Mouse (Mus musculus) liver, postnatal 0 days (tissue): Measurements from ENCODE around the gene Fam71b. TPM values are rescaled to one million over a fixed set of nuclear protein-coding genes. Genes with fewer than 3 reads are reported as not detected.

Source experiments
- ATAC-seq: fragments of 200-750 bp; cut with Nextera tagmentation; 2 replicates; pipeline ENCODE4 v1.8.0; 2017; ENCODE audit warnings: mild to moderate bottlenecking, moderate library complexity
- DNase-seq: peaks from one replicate; pipeline ENCODE4 v3.0.0-alpha.2; 2016
- H3K27ac ChIP-seq: fragments of 300-500 bp; sonication (generic); 2 replicates; pipeline ENCODE4 v1.5.1; 2014; ENCODE audit warnings: antibody characterized with exemption, moderate library complexity, mild to moderate bottlenecking, low read depth
- H3K27me3 ChIP-seq: fragments of 300-500 bp; sonication (generic); 2 replicates; pipeline ENCODE4 v1.6.1; 2014; ENCODE audit warnings: low read length, control low read depth, mixed read lengths; ENCODE audit not compliant: insufficient read depth
- H3K36me3 ChIP-seq: fragments of 300-500 bp; sonication (generic); replicated peaks from 2 replicates; pipeline ENCODE4 v1.6.1; 2014; ENCODE audit warnings: mild to moderate bottlenecking, control low read depth, low read length, moderate library complexity, mixed read lengths; ENCODE audit not compliant: insufficient read depth
- H3K4me1 ChIP-seq: fragments of 300-500 bp; sonication (generic); 2 replicates; pipeline ENCODE4 v1.6.1; 2014; ENCODE audit warnings: antibody characterized with exemption, mild to moderate bottlenecking, control low read depth; ENCODE audit not compliant: insufficient read depth
- H3K4me2 ChIP-seq: fragments of 300-500 bp; sonication (generic); 2 replicates; pipeline ENCODE4 v1.6.1; 2014; ENCODE audit warnings: low read depth, mild to moderate bottlenecking, low read length, moderate library complexity, mixed read lengths
- H3K4me3 ChIP-seq: fragments of 300-500 bp; sonication (generic); 2 replicates; pipeline ENCODE4 v1.5.1; 2014; ENCODE audit warnings: low read depth, low read length
- H3K9ac ChIP-seq: fragments of 300-500 bp; sonication (generic); replicated peaks from 2 replicates; pipeline ENCODE4 v1.6.1; 2014; ENCODE audit warnings: mild to moderate bottlenecking, moderate library complexity
- H3K9me3 ChIP-seq: fragments of 300-500 bp; sonication (generic); 2 replicates; pipeline ENCODE4 v1.6.1; 2016; ENCODE audit warnings: mild to moderate bottlenecking, control low read depth, low read length, mixed read lengths
- CTCF ChIP-seq: sonication (generic); IDR thresholded peaks from 2 replicates; pipeline ENCODE4 v1.5.1; 2016; ENCODE audit warnings: antibody characterized with exemption, low read depth
- EP300 ChIP-seq: IDR thresholded peaks from 2 replicates; pipeline ENCODE4 v1.6.1; 2016; ENCODE audit warnings: antibody characterized with exemption, low read depth, mild to moderate bottlenecking
- WGBS: fragments of 180-500 bp; shearing (Covaris S2); extraction: QIAGEN DNeasy Blood & Tissue Kit; methylation state at CpG from one replicate; pipeline ENCODE4 v1.1.7; 2014; ENCODE audit not compliant: insufficient replicate concordance; 5-methylcytosine and 5-hydroxymethylcytosine counted together
- polyA plus RNA-seq: library from polyadenylated mRNA; unstranded; fragments of >200 nt; fragmentation: Nextera tagmentation; extraction: Ambion mirVana; gene quantifications from 2 replicates; pipeline ENCODE4 v1.2.1, GENCODE M21; 2015

Gene Fam71b
- polyA plus RNA-seq, 1 experiment from 2014 or later: not detected

- ATAC-seq (no peak), DNase-seq (no peak)
- no peak overlapping the region for H3K9ac ChIP-seq
- no peaks in the 10 kb centered on the region for H3K27me3 ChIP-seq
- no peak overlapping the region for H3K4me3 ChIP-seq
- TF ChIP-seq EP300 (peak; percentile 74), CTCF (no peak)
- H3K4me2 ChIP-seq: peak overlapping the region; percentile 62
- H3K9me3 ChIP-seq: no peaks in the 10 kb centered on the region
- H3K27ac ChIP-seq: 0 out of 2 replicates have a peak overlapping the region, but pooled peaks have one; percentile 9
- peaks cover 10% of the 10 kb centered on the region for H3K36me3 ChIP-seq
- H3K4me1 ChIP-seq: peaks cover 9% of the 10 kb centered on the region
These were observed 39.0 kb downstream of the Fam71b start for GRCm38 (mm10) chr11:46435363-46435762.

GRCm38 (mm10) chr11:46436760-46437458, 40.5 kb downstream of the Fam71b start, which contains the start of gene Med7:
TSS of gene Med7 (plus strand) at chr11:46436925.
- H3K4me2 ChIP-seq: peak within 1 kb of the TSS; percentile 87
- peak; percentile 98 for ATAC-seq
- no peaks in the 10 kb centered on the region for H3K27me3 ChIP-seq
- peak within 1 kb of the TSS; percentile 100 for H3K27ac ChIP-seq
- peak within 1 kb of the TSS; percentile 100 for H3K9ac ChIP-seq
- TF ChIP-seq CTCF (no peak), EP300 (no peak)
- DNase-seq: peak; percentile 93
- peaks cover 9% of the 10 kb centered on the region for H3K4me1 ChIP-seq
- no peaks in the 10 kb centered on the region for H3K9me3 ChIP-seq
- WGBS: under 1% methylated on average over 58 of the region's 59 CpGs
- H3K36me3 ChIP-seq: peaks cover 18% of the 10 kb centered on the region
- peak within 1 kb of the TSS; percentile 100 for H3K4me3 ChIP-seq

GRCm38 (mm10) chr11:46437459-46438000, 41.2 kb downstream of the Fam71b start:
- H3K9ac ChIP-seq: peak overlapping the region; percentile 100
- no peak for DNase-seq
- peak overlapping the region; percentile 100 for H3K27ac ChIP-seq
- ATAC-seq: peak; percentile 26
- TF ChIP-seq CTCF (no peak), EP300 (no peak)
- no peaks in the 10 kb centered on the region for H3K9me3 ChIP-seq
- WGBS: under 1% methylated on average over 23 of the region's 23 CpGs
- H3K4me1 ChIP-seq: peaks cover 9% of the 10 kb centered on the region
- H3K27me3 ChIP-seq: no peaks in the 10 kb centered on the region
- peak overlapping the region; percentile 87 for H3K4me2 ChIP-seq
- H3K36me3 ChIP-seq: peaks cover 19% of the 10 kb centered on the region
- peak overlapping the region; percentile 100 for H3K4me3 ChIP-seq

- Histone ChIP-seq H3K9ac (no peak overlapping the region), H3K4me3 (peak overlapping the region; percentile 100; the same call in 1 of the 2 replicates), H3K4me1 (peaks cover 9% of the 10 kb centered on the region), H3K27me3 (no peaks in the 10 kb centered on the region), H3K9me3 (no peaks in the 10 kb centered on the region), H3K4me2 (peak overlapping the region; percentile 42), H3K27ac (no peak overlapping the region), H3K36me3 (peaks cover 27% of the 10 kb centered on the region)
- DNase-seq: no peak
- ATAC-seq: no peak
- 57% methylated on average over 5 of the region's 5 CpGs for WGBS
- no peak for TF ChIP-seq CTCF
- TF ChIP-seq EP300: no peak
These were observed 42.7 kb downstream of the Fam71b start for GRCm38 (mm10) chr11:46439005-46439543.

- H3K9me3 ChIP-seq: no peaks in the 10 kb centered on the region
- ATAC-seq (peak; percentile 43), DNase-seq (no peak)
- H3K36me3 ChIP-seq: peaks cover 27% of the 10 kb centered on the region
- 35% methylated on average over 1 of the region's 1 CpGs for WGBS
- no peak overlapping the region for H3K4me2 ChIP-seq
- no peak overlapping the region for H3K9ac ChIP-seq
- no peak overlapping the region for H3K4me3 ChIP-seq
- H3K4me1 ChIP-seq: peaks cover 3% of the 10 kb centered on the region
- TF ChIP-seq CTCF (no peak), EP300 (peak; percentile 93)
- no peaks in the 10 kb centered on the region for H3K27me3 ChIP-seq
- no peak overlapping the region for H3K27ac ChIP-seq
These were observed 45.4 kb downstream of the Fam71b start for GRCm38 (mm10) chr11:46441774-46442173.

- WGBS: 76% methylated on average over 1 of the region's 1 CpGs
- TF ChIP-seq CTCF: peak; percentile 62
- no peak for TF ChIP-seq EP300
- no peak overlapping the region for H3K4me3 ChIP-seq
- no peak overlapping the region for H3K27ac ChIP-seq
- peaks cover 27% of the 10 kb centered on the region for H3K36me3 ChIP-seq
- H3K4me2 ChIP-seq: no peak overlapping the region
- H3K9ac ChIP-seq: no peak overlapping the region
- DNase-seq (no peak), ATAC-seq (peak; percentile 35; the same call in 1 of the 2 replicates)
- no peaks in the 10 kb centered on the region for H3K27me3 ChIP-seq
- H3K4me1 ChIP-seq: no peaks in the 10 kb centered on the region; the same call in none of the 2 replicates
- H3K9me3 ChIP-seq: no peaks in the 10 kb centered on the region
These were observed 46.8 kb downstream of the Fam71b start for GRCm38 (mm10) chr11:46443152-46443551.
